Mouse (Mus musculus) forebrain, embryonic 16.5 days (tissue): ENCODE measurements around the gene Stmn1. TPM values are rescaled to one million over a fixed set of nuclear protein-coding genes. Genes with fewer than 3 reads are reported as not detected.

Experiments
- ATAC-seq: fragments of 200-750 bp; cut with Nextera tagmentation; 2 replicates; pipeline ENCODE4 v1.8.0; 2017; ENCODE audit warnings: mild to moderate bottlenecking, moderate library complexity
- H3K27ac ChIP-seq: fragments of 300-500 bp; sonication (generic); 2 replicates; pipeline ENCODE4 v1.5.1; 2014; ENCODE audit warnings: low read length, control low read depth
- H3K27me3 ChIP-seq: fragments of 300-500 bp; sonication (generic); replicated peaks from 2 replicates; pipeline ENCODE4 v1.6.1; 2014; ENCODE audit warnings: low read length; ENCODE audit not compliant: control insufficient read depth, insufficient read depth
- H3K36me3 ChIP-seq: fragments of 300-500 bp; sonication (generic); 2 replicates; pipeline ENCODE4 v1.6.1; 2014; ENCODE audit not compliant: control insufficient read depth, insufficient read depth
- H3K4me1 ChIP-seq: fragments of 300-500 bp; sonication (generic); replicated peaks from 2 replicates; pipeline ENCODE4 v1.6.1; 2014; ENCODE audit warnings: low read length; ENCODE audit not compliant: control insufficient read depth, insufficient read depth
- H3K4me2 ChIP-seq: fragments of 300-500 bp; sonication (generic); 2 replicates; pipeline ENCODE4 v1.6.1; 2014; ENCODE audit warnings: mild to moderate bottlenecking, low read length, control low read depth
- H3K4me3 ChIP-seq: fragments of 300-500 bp; sonication (generic); replicated peaks from 2 replicates; pipeline ENCODE4 v1.5.1; 2014; ENCODE audit warnings: mild to moderate bottlenecking, low read length, control low read depth
- H3K9ac ChIP-seq: fragments of 300-500 bp; sonication (generic); replicated peaks from 2 replicates; pipeline ENCODE4 v1.6.1; 2014; ENCODE audit warnings: low read depth, low read length, control low read depth
- H3K9me3 ChIP-seq: fragments of 300-500 bp; sonication (generic); 2 replicates; pipeline ENCODE4 v1.6.1; 2016; ENCODE audit warnings: low read length; ENCODE audit not compliant: control insufficient read depth
- WGBS: fragments of 180-500 bp; shearing (Covaris S2); extraction: QIAGEN DNeasy Blood & Tissue Kit; methylation state at CpG from one replicate; pipeline ENCODE4 v1.1.7; 2014; 5-methylcytosine and 5-hydroxymethylcytosine counted together
- polyA plus RNA-seq: library from polyadenylated mRNA; unstranded; fragments of >200 nt; fragmentation: Nextera tagmentation; extraction: Ambion mirVana; gene quantifications from 2 replicates; pipeline ENCODE4 v1.2.1, GENCODE M21; 2015

The Stmn1 gene
- polyA plus RNA-seq, 1 experiment from 2014 or later = 7,901 TPM

DNA sequence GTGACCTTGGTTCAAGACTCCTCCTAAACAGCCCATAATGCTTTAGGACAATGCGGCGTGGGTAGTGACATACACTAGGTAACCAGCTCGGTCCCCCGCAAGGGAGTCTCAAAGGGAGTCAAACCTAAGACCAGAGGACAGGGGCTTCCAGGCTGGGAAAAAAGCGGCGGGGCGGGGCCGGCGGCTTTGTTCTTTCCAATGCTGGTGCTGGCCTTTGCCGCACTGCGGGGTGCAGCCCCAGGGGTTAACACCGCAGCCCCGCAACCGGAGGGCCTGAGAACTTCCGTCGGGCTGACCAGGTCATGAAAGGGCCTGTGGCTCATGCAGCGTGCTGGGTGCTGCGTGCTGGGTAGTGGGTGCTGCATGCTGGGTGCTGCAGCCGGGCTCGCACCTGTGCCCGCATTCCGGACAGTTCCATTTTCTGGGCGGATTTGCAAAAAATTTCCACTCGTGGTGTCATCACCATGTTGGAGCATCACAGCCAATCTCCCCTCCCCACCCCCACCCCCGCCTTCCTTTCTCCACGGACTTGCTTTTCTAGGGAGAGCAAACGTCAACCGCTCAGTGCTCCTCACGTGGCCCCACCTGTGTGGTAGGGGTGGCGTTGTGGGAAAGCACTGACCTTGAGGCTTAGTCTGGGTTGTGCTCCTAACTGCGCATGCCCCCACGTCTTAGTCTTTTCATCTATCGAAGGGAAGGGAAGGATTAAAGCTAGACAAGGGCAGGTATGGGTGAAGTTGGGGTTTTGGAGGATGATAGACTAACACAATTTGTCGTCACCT is 14.3 kb upstream of the Stmn1 start:
- no peak overlapping the region for H3K4me3 ChIP-seq
- H3K9ac ChIP-seq = 0 out of 2 replicates have a peak overlapping the region, but pooled peaks have one; percentile 6
- no peak overlapping the region for H3K27ac ChIP-seq
- H3K4me2 ChIP-seq = 0 out of 2 replicates have a peak overlapping the region, but pooled peaks have one; percentile 7
- no peaks in the 10 kb centered on the region for H3K27me3 ChIP-seq
- peaks cover 25% of the 10 kb centered on the region for H3K4me1 ChIP-seq
- WGBS = 24% methylated on average over 34 of the region's 34 CpGs
- no peaks in the 10 kb centered on the region for H3K36me3 ChIP-seq
- no peaks in the 10 kb centered on the region for H3K9me3 ChIP-seq
- no peak for ATAC-seq

GRCm38 (mm10) chr4:134455310-134455709 is 12.8 kb upstream of the Stmn1 start:
- H3K36me3 ChIP-seq = no peaks in the 10 kb centered on the region
- no peak overlapping the region for H3K4me3 ChIP-seq
- H3K9ac ChIP-seq = no peak overlapping the region
- no peaks in the 10 kb centered on the region for H3K9me3 ChIP-seq
- no peaks in the 10 kb centered on the region for H3K27me3 ChIP-seq
- 60% methylated on average over 6 of the region's 6 CpGs for WGBS
- no peak for ATAC-seq
- H3K4me2 ChIP-seq = no peak overlapping the region
- no peak overlapping the region for H3K27ac ChIP-seq
- H3K4me1 ChIP-seq = peaks cover 17% of the 10 kb centered on the region

GRCm38 (mm10) chr4:134457130-134457825 is 10.8 kb upstream of the Stmn1 start:
- Histone ChIP-seq H3K27ac (no peak overlapping the region), H3K27me3 (no peaks in the 10 kb centered on the region), H3K36me3 (no peaks in the 10 kb centered on the region), H3K4me1 (peaks cover 3% of the 10 kb centered on the region; the same call in 1 of the 2 replicates), H3K9ac (no peak overlapping the region), H3K9me3 (no peaks in the 10 kb centered on the region), H3K4me3 (no peak overlapping the region), H3K4me2 (no peak overlapping the region)
- ATAC-seq = no peak
- 72% methylated on average over 7 of the region's 7 CpGs for WGBS

DNA sequence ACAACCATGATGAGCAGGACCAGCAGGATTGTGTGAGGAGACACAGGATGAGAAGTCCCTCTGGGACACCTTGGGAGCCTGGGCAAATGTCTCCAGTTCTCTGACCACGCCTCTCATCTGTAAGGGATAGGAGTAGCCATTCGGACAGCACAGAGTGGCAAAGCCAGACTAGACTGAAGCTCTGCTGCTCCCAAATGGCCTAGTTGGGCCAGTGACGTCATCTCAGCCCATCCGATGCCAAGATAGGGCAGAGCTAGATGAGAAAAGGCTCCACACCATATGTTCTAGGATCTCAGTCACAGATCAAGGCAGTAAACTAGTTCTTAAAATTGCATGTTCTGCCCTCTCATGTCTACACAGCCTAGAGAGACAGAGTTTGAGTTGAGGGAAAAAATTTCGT is 9.3 kb upstream of the Stmn1 start:
- no peaks in the 10 kb centered on the region for H3K9me3 ChIP-seq
- 81% methylated on average over 5 of the region's 5 CpGs for WGBS
- H3K4me2 ChIP-seq = no peak overlapping the region
- H3K9ac ChIP-seq = no peak overlapping the region
- H3K27ac ChIP-seq = no peak overlapping the region
- no peaks in the 10 kb centered on the region for H3K36me3 ChIP-seq
- H3K4me3 ChIP-seq = no peak overlapping the region
- ATAC-seq = no peak
- no peaks in the 10 kb centered on the region for H3K27me3 ChIP-seq
- H3K4me1 ChIP-seq = no peaks in the 10 kb centered on the region

GRCm38 (mm10) chr4:134460277-134460676 is 7.8 kb upstream of the Stmn1 start:
- no peak for ATAC-seq
- Histone ChIP-seq H3K4me1 (no peaks in the 10 kb centered on the region; the same call in 1 of the 2 replicates), H3K4me3 (no peak overlapping the region), H3K27ac (no peak overlapping the region), H3K9ac (no peak overlapping the region), H3K4me2 (no peak overlapping the region), H3K9me3 (no peaks in the 10 kb centered on the region), H3K27me3 (no peaks in the 10 kb centered on the region), H3K36me3 (no peaks in the 10 kb centered on the region)
- 87% methylated on average over 10 of the region's 10 CpGs for WGBS

- H3K4me1 ChIP-seq = peaks cover 8% of the 10 kb centered on the region
- no peak overlapping the region for H3K27ac ChIP-seq
- H3K36me3 ChIP-seq = no peaks in the 10 kb centered on the region
- ATAC-seq = no peak
- H3K9me3 ChIP-seq = no peaks in the 10 kb centered on the region
- no peaks in the 10 kb centered on the region for H3K27me3 ChIP-seq
- H3K4me3 ChIP-seq = no peak overlapping the region
- H3K4me2 ChIP-seq = no peak overlapping the region
- H3K9ac ChIP-seq = no peak overlapping the region
- WGBS = 83% methylated on average over 5 of the region's 5 CpGs
Measured at GRCm38 (mm10) chr4:134461252-134461651, 6.9 kb upstream of the Stmn1 start.

DNA sequence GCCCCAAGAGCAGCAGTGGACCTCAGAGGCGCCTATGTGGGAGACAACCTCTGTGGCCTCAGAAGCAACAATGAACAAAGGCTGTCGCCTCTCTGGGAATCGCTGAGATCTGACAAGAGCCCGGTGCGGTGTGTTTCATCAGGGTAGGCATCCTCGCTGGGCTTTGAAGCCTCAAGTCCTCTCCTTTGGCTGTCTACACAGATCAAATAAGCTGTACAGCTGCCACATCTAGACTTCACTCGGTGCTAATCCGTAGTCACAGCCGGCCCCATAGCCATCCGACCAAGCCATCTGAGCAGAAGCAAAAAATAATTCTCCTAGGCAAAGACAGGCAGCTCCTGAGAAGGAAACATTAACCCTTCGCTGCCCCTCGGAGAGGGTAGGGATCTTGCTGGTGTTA is 2.3 kb upstream of the Stmn1 start:
- Histone ChIP-seq H3K27me3 (no peaks in the 10 kb centered on the region), H3K4me2 (peak overlapping the region; percentile 29), H3K36me3 (peaks cover 1% of the 10 kb centered on the region; the same call in 1 of the 2 replicates), H3K4me1 (peaks cover 19% of the 10 kb centered on the region), H3K27ac (peak overlapping the region; percentile 100), H3K4me3 (peak overlapping the region; percentile 4; the same call in 1 of the 2 replicates), H3K9me3 (no peaks in the 10 kb centered on the region), H3K9ac (peak overlapping the region; percentile 39; the same call in 1 of the 2 replicates)
- 36% methylated on average over 12 of the region's 12 CpGs for WGBS
- ATAC-seq = no peak

DNA sequence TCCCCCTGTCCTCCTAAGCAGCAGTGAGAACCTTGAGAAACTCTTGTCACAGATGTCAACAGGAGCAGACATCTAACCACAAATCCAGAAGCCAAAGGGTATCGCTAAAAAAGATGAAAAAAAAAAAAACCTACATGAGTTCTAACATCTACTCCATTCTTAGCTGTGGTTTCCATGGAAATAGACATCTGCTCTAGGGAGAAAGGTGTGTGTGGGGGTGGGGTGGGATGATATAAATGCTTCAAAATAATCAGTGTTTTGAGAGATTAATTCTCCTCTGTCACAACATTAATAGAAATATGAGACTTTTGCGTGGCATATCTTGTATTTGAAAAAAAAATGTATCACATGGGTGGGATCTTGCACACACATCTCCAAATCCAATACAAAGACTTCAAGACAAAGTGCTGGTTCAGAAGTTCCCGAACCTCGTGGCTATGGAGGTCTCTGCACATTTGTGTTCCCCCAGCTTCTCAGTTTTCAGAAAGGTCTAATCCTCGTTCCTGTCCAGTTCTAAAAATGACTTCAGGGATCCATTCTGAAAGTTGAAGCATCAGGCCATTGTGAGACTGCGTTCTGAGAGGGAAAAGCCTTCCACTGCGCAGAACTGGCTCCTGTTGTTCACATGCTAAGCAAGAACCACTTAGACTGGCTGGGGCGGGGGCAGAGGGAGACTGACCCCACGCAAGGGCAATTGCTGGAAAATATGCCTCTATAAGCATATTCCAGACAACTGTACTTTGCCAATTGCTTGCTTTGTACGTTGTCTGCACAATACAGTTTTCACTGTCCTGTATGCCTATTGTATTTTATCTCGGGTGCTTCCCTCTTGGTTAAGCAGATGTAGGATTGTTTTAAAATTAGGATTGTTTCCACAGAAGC is 1.5 kb upstream of the Stmn1 start:
- peak overlapping the region; percentile 100 for H3K27ac ChIP-seq
- H3K4me2 ChIP-seq = peak overlapping the region; percentile 86
- no peak for ATAC-seq
- peaks cover 9% of the 10 kb centered on the region for H3K36me3 ChIP-seq
- WGBS = 50% methylated on average over 11 of the region's 11 CpGs
- no peaks in the 10 kb centered on the region for H3K27me3 ChIP-seq
- peak overlapping the region; percentile 98 for H3K4me3 ChIP-seq
- no peaks in the 10 kb centered on the region for H3K9me3 ChIP-seq
- H3K4me1 ChIP-seq = peaks cover 27% of the 10 kb centered on the region
- H3K9ac ChIP-seq = peak overlapping the region; percentile 100
